Mouse (Mus musculus) left cerebral cortex, postnatal 25 days (tissue): ENCODE data around the gene Trmt5. TPM values are rescaled to one million over a fixed set of nuclear protein-coding genes. Genes with fewer than 3 reads are reported as not detected.

Experiments
- DNase-seq, 2 experiments: peaks; one replicate each; pipeline ENCODE4 v3.0.0; 2022; ENCODE audit warnings: low spot score in 2 of 2, mixed read lengths in 1 of 2
- intact Hi-C: fragments of 180-260 bp; cut with DNase I; formaldehyde crosslinking; loops from one replicate; pipeline ENCODE4 v1.15.1; 2025
- total RNA-seq, 2 experiments: library from RNA; stranded (reverse); gene quantifications; 2 replicates each; pipeline ENCODE4 v1.2.3; 2021

Trmt5 gene
- 10 to 100 TPM; 12.3 to 14.0 TPM for total RNA-seq

DNA sequence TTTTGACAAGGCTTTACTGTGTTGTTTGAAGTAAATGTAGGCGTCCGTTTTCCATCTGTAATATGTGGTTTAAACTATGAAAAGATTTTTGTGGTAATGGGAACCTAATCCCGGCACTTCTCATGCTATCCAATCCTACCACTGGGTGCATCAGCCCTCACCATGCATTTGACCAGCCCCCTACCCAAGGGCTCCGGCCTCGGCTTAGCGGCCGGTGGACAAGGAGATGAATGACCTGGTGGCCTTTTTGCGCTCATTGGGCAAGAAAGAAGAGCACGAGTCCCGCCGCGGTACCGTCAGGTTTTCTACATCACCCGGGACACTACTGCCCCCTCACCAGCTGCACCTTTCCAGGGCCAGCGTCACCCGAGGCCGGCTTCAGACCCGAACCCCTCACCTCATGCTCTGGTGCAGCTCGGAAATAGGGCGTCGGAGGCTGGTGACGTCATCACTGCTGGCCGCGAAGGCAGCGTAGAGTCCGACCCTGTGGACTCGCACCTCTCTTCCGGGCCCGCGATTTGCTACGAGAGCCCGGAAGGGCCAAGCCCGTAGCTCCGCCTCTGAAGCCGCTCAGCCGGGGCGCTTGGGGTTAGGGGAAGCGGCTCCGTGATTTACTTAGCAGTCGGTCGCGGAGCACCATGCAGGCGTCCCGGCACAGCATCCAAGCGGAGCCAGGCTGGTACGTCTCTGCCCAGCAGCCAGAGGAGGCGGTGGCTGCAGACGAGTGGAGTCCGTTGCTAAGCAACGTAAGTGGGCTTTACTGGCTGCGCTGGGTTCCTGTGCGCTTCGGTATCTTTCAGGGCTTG lies at the start of gene Trmt5, which contains the start of gene Slc38a6:
Gene Trmt5 (minus strand): TSS at position 424 of the 806 bp plus-strand sequence.
Gene Slc38a6 (plus strand): TSS at position 493 of the 806 bp plus-strand sequence.
- intact Hi-C loops: loop anchor here (2.0 kb wide), 1 partner anchor 174 kb away; the partner anchor contains the start of gene Six4
- peak; percentile 93 to 95 for DNase-seq

DNA sequence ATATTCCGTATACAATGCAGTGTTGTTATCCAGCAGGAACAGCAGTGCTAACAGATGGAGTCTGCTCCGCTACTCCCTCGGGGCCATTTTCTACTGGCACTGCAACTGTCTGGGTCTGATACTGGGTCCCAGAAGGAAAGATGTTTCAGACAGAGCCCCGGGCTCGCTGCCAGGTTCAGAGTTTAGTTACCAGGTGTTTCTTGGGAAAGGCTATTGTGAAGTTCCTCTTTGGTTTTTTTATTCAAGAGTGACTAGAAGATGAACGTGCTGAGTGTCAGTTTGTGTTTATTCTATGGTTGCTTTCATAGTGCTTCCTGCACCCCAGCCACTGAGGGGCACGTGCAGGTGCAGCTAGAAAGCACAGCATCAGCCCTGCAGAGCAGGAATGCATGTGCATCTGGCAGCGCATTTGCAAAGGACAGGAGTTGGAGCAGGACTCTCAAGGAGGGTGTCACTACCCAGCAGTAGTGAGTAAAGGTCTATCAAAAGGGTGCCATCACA lies 47.6 kb upstream of the Trmt5 start:
- intact Hi-C loops: no loop called here
- DNase-seq: peak in 1 of 2 experiments; percentile 5

DNA sequence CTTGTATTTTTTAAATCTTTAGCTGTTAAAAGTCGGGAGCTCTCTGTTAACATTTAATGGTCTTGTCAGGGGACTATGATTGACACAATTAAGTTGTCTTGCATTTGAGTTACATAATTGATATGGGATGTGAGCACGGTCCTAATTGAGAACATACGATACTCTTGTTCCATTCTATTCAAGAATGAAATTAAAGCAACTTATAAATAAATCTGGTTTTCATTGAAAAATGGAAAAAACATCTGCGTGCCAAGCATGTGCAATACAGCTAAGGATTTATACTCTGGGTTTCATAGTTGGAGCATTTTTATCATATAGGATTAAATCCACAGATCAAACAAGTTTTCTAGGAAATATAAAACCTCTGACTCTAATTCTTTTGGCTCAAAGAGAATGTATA lies 46.2 kb upstream of the Trmt5 start:
- intact Hi-C loops: no loop called here
- DNase-seq: no peak

DNA sequence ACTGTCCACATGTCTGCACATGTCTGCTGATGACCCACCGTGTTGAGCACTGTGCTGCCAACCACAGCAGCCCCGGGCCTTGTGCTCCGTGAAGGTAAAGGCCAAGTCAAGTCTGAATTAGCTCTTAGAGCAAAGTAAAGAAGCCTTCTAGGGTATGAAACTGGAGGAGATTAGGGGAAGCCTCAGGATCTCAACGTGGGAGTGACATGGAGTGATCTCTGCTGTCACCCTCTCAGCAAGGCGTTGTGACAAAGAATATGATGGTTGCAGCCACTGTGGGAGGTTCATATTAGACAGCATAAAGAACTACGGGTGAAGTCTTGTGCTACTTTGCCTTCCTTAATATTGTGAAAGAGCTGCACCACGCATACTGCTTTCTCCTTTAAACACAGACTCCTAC lies 43.7 kb upstream of the Trmt5 start:
- intact Hi-C loops: no loop called here
- DNase-seq: no peak

DNA sequence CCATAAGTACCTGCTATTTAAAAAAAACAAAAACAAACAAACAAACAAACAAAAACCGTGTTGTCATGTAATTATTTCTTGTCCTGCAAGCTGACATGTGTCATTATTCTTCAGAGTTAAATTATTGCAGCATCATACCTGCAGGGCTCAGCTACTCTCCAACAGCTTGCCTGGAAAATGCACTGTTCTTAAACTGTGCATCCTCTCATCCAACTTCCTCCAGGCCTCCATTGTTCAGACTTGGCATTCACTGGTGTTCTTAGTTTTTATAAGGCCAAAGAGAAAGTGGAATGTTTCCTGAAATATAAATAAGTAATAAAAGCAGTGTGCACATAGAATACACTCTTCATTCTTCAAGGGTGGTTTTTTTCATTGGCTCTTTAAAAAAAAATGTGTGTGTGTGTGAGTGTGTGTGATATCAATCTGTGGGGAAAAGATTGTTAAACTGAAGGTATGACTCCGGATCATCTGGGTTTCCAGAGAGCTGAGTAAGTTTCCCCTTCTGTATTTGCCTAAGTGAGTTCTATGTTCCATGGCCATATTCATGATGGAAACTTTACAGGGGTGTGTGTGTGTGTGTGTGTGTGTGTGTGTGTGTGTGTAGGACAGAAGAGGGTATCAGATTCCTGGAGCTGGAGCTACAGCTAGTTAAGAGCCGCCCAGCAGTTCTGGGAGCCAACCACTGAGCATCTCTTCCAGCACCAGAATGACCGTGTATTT lies 42.1 kb upstream of the Trmt5 start:
- no peak for DNase-seq
- intact Hi-C loops: no loop called here

DNA sequence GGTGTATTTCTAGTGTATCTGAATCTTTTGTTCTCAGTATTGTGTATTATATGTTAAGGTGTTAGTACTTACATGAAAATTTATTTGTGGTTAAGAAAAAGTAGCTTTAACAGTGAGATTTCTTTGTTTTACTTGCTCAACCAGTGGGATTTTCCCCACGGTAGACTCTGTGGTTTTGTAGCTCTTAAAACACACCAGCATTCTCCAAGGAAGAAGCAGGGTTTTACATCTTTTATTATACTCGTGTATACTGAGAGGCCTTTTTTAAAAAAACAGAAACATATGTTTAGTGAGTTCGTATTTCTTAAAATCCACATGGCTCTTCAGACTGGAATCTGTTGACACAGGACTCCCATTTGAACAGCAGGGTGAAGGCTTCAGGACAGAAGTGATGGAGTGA lies 40.9 kb upstream of the Trmt5 start:
- no peak for DNase-seq
- intact Hi-C loops: no loop called here

DNA sequence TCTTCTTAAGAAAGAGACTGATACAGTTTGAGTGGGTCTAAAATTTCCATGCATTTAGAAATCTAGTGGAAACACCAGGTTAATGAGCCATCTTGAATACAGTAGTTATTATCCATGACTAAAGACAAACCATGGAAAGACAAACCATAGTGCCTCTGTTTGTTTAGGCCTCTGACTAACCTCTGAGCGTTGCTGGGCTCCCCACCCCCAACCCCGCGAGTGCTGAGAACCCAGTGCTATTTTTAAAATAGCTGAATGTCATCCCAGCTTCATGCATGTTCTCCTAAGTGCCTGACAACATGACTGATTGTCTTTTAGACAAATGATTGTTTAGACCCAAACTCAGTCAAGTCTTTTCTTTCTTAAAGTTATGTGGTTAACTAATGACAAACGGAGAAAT lies 39.1 kb upstream of the Trmt5 start:
- no peak for DNase-seq
- intact Hi-C loops: no loop called here

DNA sequence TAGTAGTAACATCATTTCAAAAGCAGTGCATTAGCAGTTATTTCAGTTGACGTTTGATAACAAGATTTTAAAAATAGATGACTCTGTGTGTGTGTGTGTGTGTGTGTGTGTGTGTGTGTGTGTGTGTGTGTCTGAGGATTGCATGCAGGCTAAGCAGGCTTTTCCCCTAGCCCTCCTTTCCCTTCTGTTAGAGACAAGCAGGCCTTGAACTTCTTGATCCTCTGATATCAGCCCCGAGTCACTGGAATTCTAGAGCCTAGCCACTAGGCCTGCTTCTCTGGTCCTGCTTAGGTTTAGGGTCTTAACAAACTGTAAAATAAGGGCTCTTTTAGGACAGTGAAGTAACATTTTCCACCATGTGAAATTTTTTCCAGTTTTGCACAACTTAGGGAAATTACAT lies 38.7 kb upstream of the Trmt5 start:
- DNase-seq: no peak
- intact Hi-C loops: no loop called here

DNA sequence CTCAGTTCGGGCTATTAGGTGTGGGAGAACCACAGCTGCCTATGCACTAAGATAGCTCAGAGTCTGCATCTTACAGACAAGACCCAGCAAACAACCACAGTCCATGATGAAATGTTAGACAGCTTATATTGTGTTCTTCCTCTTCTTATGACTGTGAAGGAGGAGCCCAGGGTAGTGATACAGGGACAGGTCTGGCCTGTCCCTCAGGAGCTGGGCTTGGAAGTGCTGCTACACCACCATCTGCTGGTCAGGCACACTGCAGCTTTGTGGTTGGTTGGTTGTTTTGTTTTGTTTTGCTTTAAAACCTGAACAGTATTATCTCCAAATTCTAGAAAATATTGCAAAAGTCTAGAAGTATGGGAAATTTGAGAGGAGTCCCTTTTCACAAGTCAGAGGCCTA lies 38.2 kb upstream of the Trmt5 start:
- intact Hi-C loops: loop anchor here (1.0 to 5.0 kb wide), 2 partner anchors 183 to 302 kb away; no protein-coding TSS in a partner anchor
- peak in 1 of 2 experiments; percentile 6 for DNase-seq

DNA sequence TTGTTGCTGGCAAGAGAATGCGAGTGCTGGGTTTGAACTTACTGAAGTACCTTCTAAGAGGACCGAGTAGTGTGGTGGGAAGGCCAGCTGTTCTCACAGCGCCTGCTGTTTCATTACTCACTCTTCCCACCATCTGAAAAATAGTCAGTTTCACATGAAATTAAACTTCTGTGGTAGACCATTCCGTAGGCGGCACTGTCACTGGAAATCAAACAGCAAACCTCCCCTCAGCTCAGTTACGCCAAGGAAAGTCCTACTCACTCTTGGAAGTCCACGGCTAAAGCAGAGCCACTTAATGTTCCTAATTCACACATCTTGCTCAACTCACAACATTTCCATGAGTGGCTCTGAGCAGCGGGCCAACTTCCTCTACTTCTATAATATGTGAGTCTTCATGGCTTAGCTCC lies 37.7 kb upstream of the Trmt5 start:
- peak; percentile 26 to 79 for DNase-seq
- intact Hi-C loops: loop anchor here (1.0 to 5.0 kb wide), 2 partner anchors 183 to 302 kb away; no protein-coding TSS in a partner anchor

DNA sequence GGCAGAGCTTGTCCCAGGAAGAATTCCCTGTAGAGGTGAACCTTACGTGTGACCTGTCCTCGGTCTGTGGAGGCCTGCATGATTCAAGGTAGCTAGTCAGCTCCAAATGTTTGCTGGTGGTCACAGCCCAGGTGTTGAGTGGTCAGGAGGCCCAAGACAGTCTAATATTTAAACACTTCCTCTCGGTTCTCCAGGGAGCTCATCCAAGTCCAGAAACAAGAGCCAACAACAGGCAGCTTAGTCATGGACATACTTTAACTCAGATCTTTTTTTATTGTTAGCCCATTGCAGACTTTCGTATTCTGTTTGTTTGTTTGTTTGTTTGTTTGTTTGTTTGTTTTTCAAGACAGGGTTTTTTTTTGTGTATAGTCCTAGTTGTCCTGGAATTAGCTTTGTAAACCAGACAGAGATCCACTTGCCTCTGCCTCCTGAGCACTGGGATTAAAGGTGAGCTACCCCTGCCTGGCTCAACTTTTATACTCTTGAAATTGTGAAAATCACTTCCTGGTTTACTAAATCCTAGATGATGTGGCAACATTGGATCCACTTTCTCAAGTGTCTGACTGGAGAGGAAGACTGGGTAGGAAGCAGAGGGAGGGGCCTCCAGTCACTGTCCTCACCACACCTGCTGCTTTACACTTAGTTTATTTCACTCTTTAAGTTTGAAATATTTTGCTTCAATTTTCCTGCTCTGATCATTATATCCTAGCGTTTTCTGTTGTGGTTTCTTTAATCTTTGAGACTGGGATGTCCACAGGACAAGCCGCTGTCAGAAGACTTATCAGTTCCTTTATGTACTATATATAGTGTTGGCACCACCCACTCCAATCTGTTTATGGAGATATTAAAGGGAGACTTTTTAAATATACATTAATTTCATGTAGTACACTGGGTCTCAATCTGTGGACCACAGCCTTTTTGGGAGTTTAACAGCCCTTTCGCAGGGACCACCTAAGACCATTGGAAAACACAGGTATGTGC lies 31.5 kb upstream of the Trmt5 start:
- DNase-seq: no peak
- intact Hi-C loops: no loop called here

DNA sequence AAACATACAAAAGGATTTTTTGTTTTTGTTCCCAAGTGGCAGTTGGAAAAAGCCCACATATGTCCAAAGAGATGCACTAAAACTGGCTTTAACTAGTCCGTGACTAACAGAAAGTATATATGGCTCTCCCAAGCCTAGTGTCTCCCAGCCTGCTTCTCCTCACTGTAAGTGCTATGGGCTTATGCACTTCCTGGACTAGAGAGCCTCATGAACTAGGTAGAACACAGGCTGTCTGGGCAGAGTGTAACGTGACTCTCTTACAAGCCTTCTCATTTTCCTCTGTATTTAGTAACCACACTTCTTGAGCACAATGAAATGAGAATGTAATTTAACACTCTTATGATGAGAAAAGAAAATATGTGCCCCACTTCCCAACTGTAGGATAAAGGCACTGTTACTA lies 22.2 kb upstream of the Trmt5 start:
- intact Hi-C loops: no loop called here
- peak in 1 of 2 experiments; percentile 10 for DNase-seq

DNA sequence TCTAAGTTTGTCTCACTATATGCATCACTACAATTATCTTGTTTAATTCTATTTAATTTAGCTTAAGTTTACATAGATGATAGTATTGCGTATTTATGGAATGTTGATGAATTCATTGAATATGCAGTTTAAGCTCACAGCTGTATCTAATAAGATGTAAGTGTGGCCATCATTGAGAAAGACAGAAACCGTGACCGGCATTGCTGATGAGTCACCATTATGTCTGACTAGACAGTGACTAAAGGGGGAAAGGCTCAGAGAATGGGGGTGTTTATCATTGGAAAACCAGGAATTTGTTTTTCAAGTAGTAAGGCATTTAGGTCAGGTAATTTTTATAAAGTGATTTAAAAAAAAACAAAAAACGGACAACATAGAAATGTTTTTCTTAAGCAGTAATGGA lies 21.2 kb upstream of the Trmt5 start:
- no peak for DNase-seq
- intact Hi-C loops: no loop called here

DNA sequence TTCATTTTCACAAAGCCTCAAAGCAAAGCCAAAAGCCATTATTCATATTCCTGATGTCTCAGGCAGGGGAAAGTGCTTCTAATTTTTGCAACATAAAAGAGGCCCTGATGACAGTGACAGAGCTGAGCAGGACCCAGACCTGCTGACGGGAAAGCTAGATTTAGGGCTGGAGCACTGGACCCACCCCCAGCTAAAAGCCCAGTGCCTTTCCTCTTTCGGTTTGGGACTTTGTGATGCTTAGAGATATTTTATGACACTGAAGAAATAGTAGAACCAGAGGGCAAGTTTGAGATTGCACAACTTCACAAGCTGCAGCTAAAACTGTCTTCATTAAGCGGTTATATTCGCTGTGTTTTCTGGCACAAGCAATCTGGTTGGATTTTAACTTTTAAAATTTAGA lies 18.1 kb upstream of the Trmt5 start:
- intact Hi-C loops: no loop called here
- no peak for DNase-seq

DNA sequence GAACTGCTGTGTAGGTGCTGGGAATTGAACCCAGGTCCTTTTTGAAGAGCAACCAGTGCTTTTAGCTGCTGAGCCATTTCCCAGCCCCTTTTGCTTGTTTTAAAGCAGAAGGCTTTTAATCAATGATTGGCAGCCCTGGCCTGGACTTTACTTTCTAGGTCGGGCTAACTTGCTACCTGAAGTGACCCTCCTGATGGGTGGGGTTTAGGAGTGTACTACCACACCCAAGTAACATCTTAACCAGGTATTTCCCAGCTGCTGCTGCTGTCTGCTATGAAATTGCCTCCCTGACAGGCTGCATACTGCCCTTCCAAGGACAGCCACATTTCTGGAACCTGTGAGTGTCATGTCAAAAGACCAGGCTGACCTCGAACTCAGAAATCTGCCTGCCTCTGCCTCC lies 14.0 kb upstream of the Trmt5 start:
- intact Hi-C loops: no loop called here

DNA sequence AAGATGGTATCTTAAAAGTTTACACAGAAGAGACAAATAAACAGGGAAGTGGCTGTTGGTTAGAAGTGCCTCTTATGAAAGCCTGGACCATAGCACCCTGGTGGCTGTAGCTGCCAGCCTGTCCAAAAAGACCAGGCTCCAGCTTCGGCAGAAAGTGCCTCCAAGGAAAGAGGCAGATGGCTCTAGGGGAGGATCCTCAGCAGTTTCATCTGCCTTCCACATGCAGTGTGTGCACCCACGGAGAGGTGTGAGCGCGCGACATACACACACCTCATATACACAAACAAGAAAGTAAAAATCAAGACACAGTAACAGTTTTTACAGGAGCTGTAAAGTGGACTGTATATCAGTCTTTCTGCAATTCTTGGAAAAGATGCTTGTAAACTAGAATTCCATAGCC lies 12.1 kb upstream of the Trmt5 start:
- peak in 1 of 2 experiments; percentile 40 for DNase-seq
- intact Hi-C loops: no loop called here

More for the DNA sequence above, 14.0 kb upstream of the Trmt5 start:
- no peak for DNase-seq

DNA sequence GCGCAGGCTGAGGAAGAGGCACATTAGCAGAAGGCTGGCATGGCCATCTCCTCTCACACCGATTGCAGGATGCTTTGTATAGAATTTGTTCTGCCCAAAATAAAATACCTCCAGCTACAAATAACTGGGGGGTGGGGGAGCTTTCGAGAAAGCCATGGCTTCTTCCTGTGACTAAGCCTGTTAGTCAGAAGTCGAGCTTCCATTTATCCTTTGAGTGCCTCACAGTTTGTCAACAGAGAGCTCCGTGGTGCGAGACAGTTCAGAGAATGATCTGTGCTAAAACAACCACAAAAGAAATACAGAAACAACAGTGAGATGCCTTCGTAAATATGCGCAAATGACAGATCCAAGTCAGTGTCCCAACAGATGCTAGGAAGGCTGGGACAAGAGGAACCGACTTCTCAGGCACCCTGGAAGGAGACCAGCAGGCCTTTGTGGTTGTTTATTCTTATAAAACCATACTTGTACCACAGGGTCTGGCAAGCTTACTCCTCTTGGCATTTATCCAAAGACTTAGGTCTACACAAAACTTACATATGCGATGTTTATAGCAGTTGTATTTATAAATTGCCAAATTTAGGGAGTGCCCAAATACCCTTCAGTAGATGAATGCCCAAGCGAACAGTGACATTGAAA lies 9.1 kb upstream of the Trmt5 start:
- no peak for DNase-seq
- intact Hi-C loops: no loop called here

DNA sequence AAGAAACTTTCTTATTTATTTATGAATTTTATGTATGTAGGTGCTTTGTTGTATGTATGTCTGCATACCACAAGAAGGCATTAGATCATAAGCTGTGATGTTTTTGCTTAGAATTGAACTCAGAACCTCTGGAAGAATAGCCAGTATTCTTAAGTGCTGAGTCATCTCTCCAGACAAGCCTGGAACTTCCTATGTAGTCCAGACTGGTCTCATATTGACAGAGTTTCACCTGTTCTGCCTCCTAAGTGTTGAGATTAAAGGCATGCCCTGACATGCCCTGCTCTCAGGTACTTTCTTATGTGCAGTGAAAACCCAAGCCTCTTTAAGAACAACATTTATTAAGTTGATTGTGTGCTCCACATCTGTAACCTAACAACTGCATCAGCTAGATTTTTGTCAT lies 8.4 kb upstream of the Trmt5 start:
- intact Hi-C loops: no loop called here
- no peak for DNase-seq

DNA sequence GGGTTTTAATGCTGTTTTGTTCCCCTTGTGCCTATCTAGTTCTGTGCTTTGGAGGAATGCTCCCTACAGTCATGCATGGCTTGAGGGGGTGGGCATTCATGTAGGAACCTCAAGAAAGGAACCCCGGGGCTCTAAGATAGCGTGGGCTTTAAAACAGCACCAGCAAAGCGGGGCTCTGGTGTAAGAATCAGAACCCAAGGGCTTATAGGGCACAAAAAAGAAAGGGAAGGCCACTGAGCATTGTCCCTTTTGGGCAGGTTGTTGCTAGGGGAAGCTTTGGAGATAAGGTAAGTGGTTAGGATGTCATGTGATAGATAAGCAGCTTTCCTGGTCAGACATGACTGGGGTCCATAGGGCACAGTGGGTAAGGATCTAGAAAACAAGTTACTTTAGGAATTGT lies 2.1 kb upstream of the Trmt5 start:
- no peak for DNase-seq
- intact Hi-C loops: no loop called here
